Mouse (Mus musculus): ENCODE data around the gene Msantd2. TPM values are rescaled to one million over a fixed set of nuclear protein-coding genes. Genes with fewer than 3 reads are reported as not detected.

The Msantd2 gene
- total and polyA plus RNA-seq, 2 experiments: 10.3 to 16.2 TPM

GRCm38 (mm10) chr9:37495761-37496160 is 6.6 kb downstream of the Msantd2 start:
- Histone ChIP-seq H3K27ac (replicated peaks; ENCODE audit: insufficient read depth, low read depth, low read length) (no peak overlapping the region), H3K36me3 (ENCODE audit: control insufficient read depth, insufficient read depth, low read length) (no peaks in the 10 kb centered on the region), H3K9ac (ENCODE audit: low read depth, low read length) (no peak overlapping the region), H3K27me3 (ENCODE audit: control insufficient read depth, insufficient read depth, low read length) (no peaks in the 10 kb centered on the region), H3K79me2 (ENCODE audit: control insufficient read depth, insufficient read depth, low read length) (peaks cover 19% of the 10 kb centered on the region; the same call in 1 of the 2 replicates), H3K4me3 (ENCODE audit: insufficient read depth, low read depth, low read length) (no peak overlapping the region), H3K4me1 (ENCODE audit: control insufficient read depth, insufficient read depth, low read length) (no peaks in the 10 kb centered on the region; the same call in 1 of the 2 replicates)
- TF ChIP-seq POLR2A (IDR thresholded peaks at IDR 0.05; ENCODE audit: extremely low read depth, insufficient read depth, low read length): no peak
- no peak for TF ChIP-seq CTCF (IDR thresholded peaks at IDR 0.05; ENCODE audit: low read depth, low read length)
- WGBS: 87% methylated on average over 3 of the region's 3 CpGs
- DNase-seq (ENCODE audit: extremely low read depth, low read depth, low spot score): no peak

- H3K4me1 ChIP-seq (ENCODE audit: control insufficient read depth, insufficient read depth, low read length): no peaks in the 10 kb centered on the region; the same call in 1 of the 2 replicates
- H3K36me3 ChIP-seq (ENCODE audit: control insufficient read depth, insufficient read depth, low read length): no peaks in the 10 kb centered on the region
- no peak for DNase-seq (ENCODE audit: extremely low read depth, low read depth, low spot score)
- H3K9ac ChIP-seq (ENCODE audit: low read depth, low read length): no peak overlapping the region
- no peak overlapping the region for H3K4me3 ChIP-seq (ENCODE audit: insufficient read depth, low read depth, low read length)
- H3K27ac ChIP-seq (replicated peaks; ENCODE audit: insufficient read depth, low read depth, low read length): no peak overlapping the region
- H3K79me2 ChIP-seq (ENCODE audit: control insufficient read depth, insufficient read depth, low read length): peaks cover 19% of the 10 kb centered on the region; the same call in 1 of the 2 replicates
- TF ChIP-seq CTCF (IDR thresholded peaks at IDR 0.05; ENCODE audit: low read depth, low read length) (no peak), POLR2A (IDR thresholded peaks at IDR 0.05; ENCODE audit: extremely low read depth, insufficient read depth, low read length) (no peak)
- H3K27me3 ChIP-seq (ENCODE audit: control insufficient read depth, insufficient read depth, low read length): no peaks in the 10 kb centered on the region
Observed at GRCm38 (mm10) chr9:37496325-37496724, 7.2 kb downstream of the Msantd2 start.

GRCm38 (mm10) chr9:37500201-37500600 is 11.1 kb downstream of the Msantd2 start:
- H3K4me3 ChIP-seq (ENCODE audit: insufficient read depth, low read depth, low read length): no peak overlapping the region
- no peaks in the 10 kb centered on the region for H3K27me3 ChIP-seq (ENCODE audit: control insufficient read depth, insufficient read depth, low read length)
- 89% methylated on average over 3 of the region's 3 CpGs for WGBS
- H3K79me2 ChIP-seq (ENCODE audit: control insufficient read depth, insufficient read depth, low read length): peaks cover 28% of the 10 kb centered on the region; the same call in 1 of the 2 replicates
- H3K36me3 ChIP-seq (ENCODE audit: control insufficient read depth, insufficient read depth, low read length): no peaks in the 10 kb centered on the region
- no peak overlapping the region for H3K9ac ChIP-seq (ENCODE audit: low read depth, low read length)
- no peak for DNase-seq (ENCODE audit: extremely low read depth, low read depth, low spot score)
- H3K4me1 ChIP-seq (ENCODE audit: control insufficient read depth, insufficient read depth, low read length): no peaks in the 10 kb centered on the region; the same call in 1 of the 2 replicates
- H3K27ac ChIP-seq (replicated peaks; ENCODE audit: insufficient read depth, low read depth, low read length): no peak overlapping the region
- TF ChIP-seq POLR2A (IDR thresholded peaks at IDR 0.05; ENCODE audit: extremely low read depth, insufficient read depth, low read length) (no peak), CTCF (IDR thresholded peaks at IDR 0.05; ENCODE audit: low read depth, low read length) (no peak)

GRCm38 (mm10) chr9:37501170-37501569 is 12.1 kb downstream of the Msantd2 start:
- Histone ChIP-seq H3K79me2 (ENCODE audit: control insufficient read depth, insufficient read depth, low read length) (peaks cover 23% of the 10 kb centered on the region; the same call in 1 of the 2 replicates), H3K27ac (replicated peaks; ENCODE audit: insufficient read depth, low read depth, low read length) (no peak overlapping the region), H3K4me1 (ENCODE audit: control insufficient read depth, insufficient read depth, low read length) (no peaks in the 10 kb centered on the region; the same call in 1 of the 2 replicates), H3K27me3 (ENCODE audit: control insufficient read depth, insufficient read depth, low read length) (no peaks in the 10 kb centered on the region), H3K36me3 (ENCODE audit: control insufficient read depth, insufficient read depth, low read length) (no peaks in the 10 kb centered on the region), H3K4me3 (ENCODE audit: insufficient read depth, low read depth, low read length) (no peak overlapping the region), H3K9ac (ENCODE audit: low read depth, low read length) (no peak overlapping the region)
- TF ChIP-seq CTCF (IDR thresholded peaks at IDR 0.05; ENCODE audit: low read depth, low read length): no peak
- no peak for TF ChIP-seq POLR2A (IDR thresholded peaks at IDR 0.05; ENCODE audit: extremely low read depth, insufficient read depth, low read length)
- DNase-seq (ENCODE audit: extremely low read depth, low read depth, low spot score): no peak
- WGBS: 98% methylated on average over 1 of the region's 1 CpGs

GRCm38 (mm10) chr9:37504348-37504747 is 15.2 kb downstream of the Msantd2 start:
- H3K27me3 ChIP-seq (ENCODE audit: control insufficient read depth, insufficient read depth, low read length): no peaks in the 10 kb centered on the region
- no peak for TF ChIP-seq CTCF (IDR thresholded peaks at IDR 0.05; ENCODE audit: low read depth, low read length)
- TF ChIP-seq POLR2A (IDR thresholded peaks at IDR 0.05; ENCODE audit: extremely low read depth, insufficient read depth, low read length): no peak
- H3K9ac ChIP-seq (ENCODE audit: low read depth, low read length): no peak overlapping the region
- DNase-seq (ENCODE audit: extremely low read depth, low read depth, low spot score): no peak
- H3K36me3 ChIP-seq (ENCODE audit: control insufficient read depth, insufficient read depth, low read length): no peaks in the 10 kb centered on the region
- no peaks in the 10 kb centered on the region for H3K4me1 ChIP-seq (ENCODE audit: control insufficient read depth, insufficient read depth, low read length)
- H3K79me2 ChIP-seq (ENCODE audit: control insufficient read depth, insufficient read depth, low read length): peaks cover 29% of the 10 kb centered on the region; the same call in 1 of the 2 replicates
- no peak overlapping the region for H3K27ac ChIP-seq (replicated peaks; ENCODE audit: insufficient read depth, low read depth, low read length)
- no peak overlapping the region for H3K4me3 ChIP-seq (ENCODE audit: insufficient read depth, low read depth, low read length)

GRCm38 (mm10) chr9:37506023-37506422 is 16.9 kb downstream of the Msantd2 start:
- Histone ChIP-seq H3K36me3 (ENCODE audit: control insufficient read depth, insufficient read depth, low read length) (no peaks in the 10 kb centered on the region), H3K27me3 (ENCODE audit: control insufficient read depth, insufficient read depth, low read length) (no peaks in the 10 kb centered on the region), H3K4me1 (ENCODE audit: control insufficient read depth, insufficient read depth, low read length) (no peaks in the 10 kb centered on the region), H3K4me3 (ENCODE audit: insufficient read depth, low read depth, low read length) (no peak overlapping the region), H3K27ac (replicated peaks; ENCODE audit: insufficient read depth, low read depth, low read length) (no peak overlapping the region), H3K79me2 (ENCODE audit: control insufficient read depth, insufficient read depth, low read length) (peaks cover 19% of the 10 kb centered on the region; the same call in 1 of the 2 replicates), H3K9ac (ENCODE audit: low read depth, low read length) (no peak overlapping the region)
- WGBS: 95% methylated on average over 1 of the region's 1 CpGs
- no peak for TF ChIP-seq CTCF (IDR thresholded peaks at IDR 0.05; ENCODE audit: low read depth, low read length)
- no peak for TF ChIP-seq POLR2A (IDR thresholded peaks at IDR 0.05; ENCODE audit: extremely low read depth, insufficient read depth, low read length)
- DNase-seq (ENCODE audit: extremely low read depth, low read depth, low spot score): no peak

Data from liver, adult 2 months (tissue).